Mouse (Mus musculus): ENCODE measurements around the gene Hes2.

- TF ChIP-seq CTCF (IDR thresholded peaks at IDR 0.05; ENCODE audit: low read depth) = no peak
- TF ChIP-seq EP300 (IDR thresholded peaks at IDR 0.05; ENCODE audit: low read depth) = no peak
Measured at GRCm38 (mm10) chr4:152177537-152178343, 19.1 kb downstream of the Hes2 start, which contains the start of gene Acot7.
